Comparison of ENCODE assay signal across 8 mouse cellular contexts in genomic region chr17:33781124-33781977, GRCm38 (mm10). TPM values are rescaled to one million over a fixed set of nuclear protein-coding genes. Genes with fewer than 3 reads are reported as not detected.
DNase-seq lines count a peak whose midpoint lies in the region; ATAC-seq and TF ChIP-seq lines count a peak whose summit lies in the region.

Gene Angptl4, minus strand, starts transcription at chr17:33781830.

- peak within 1 kb of the TSS; percentile 52 for H3K27ac ChIP-seq in hindbrain, embryonic 16.5 days (ENCODE audit: low read depth, low read length)
- H3K27ac ChIP-seq in left cerebral cortex, adult 2 months: peak within 1 kb of the TSS; percentile 78

- no peaks in the 10 kb centered on the region for H3K27me3 ChIP-seq in hindbrain, embryonic 16.5 days (replicated peaks; ENCODE audit: control insufficient read depth, insufficient read depth, low read length)
- peaks cover 20% of the 10 kb centered on the region for H3K27me3 ChIP-seq in megakaryocyte, embryonic 14.5 days (replicated peaks)

- peaks cover 16% of the 10 kb centered on the region for H3K4me1 ChIP-seq in hindbrain, embryonic 16.5 days (ENCODE audit: control insufficient read depth, insufficient read depth, low read depth, low read length)
- peaks cover 46% of the 10 kb centered on the region for H3K4me1 ChIP-seq in megakaryocyte, embryonic 14.5 days

- H3K36me3 ChIP-seq in hindbrain, embryonic 16.5 days (ENCODE audit: control insufficient read depth, insufficient read depth, low read length): no peaks in the 10 kb centered on the region
- H3K36me3 ChIP-seq in megakaryocyte, embryonic 14.5 days (replicated peaks; ENCODE audit: low read length): peaks cover 24% of the 10 kb centered on the region

- H3K4me3 ChIP-seq in hindbrain, embryonic 16.5 days (ENCODE audit: low read length): peak within 1 kb of the TSS; percentile 45
- H3K4me3 ChIP-seq in left cerebral cortex, adult 2 months: peak within 1 kb of the TSS; percentile 50
- H3K4me3 ChIP-seq in megakaryocyte, embryonic 14.5 days (replicated peaks): peak within 1 kb of the TSS; percentile 91

- no peaks in the 10 kb centered on the region for H3K9me3 ChIP-seq in hindbrain, embryonic 16.5 days (ENCODE audit: control insufficient read depth, low read length)
- no peaks in the 10 kb centered on the region for H3K9me3 ChIP-seq in megakaryocyte, embryonic 14.5 days

- H3K4me2 ChIP-seq in hindbrain, embryonic 16.5 days (ENCODE audit: low read length): peak within 1 kb of the TSS; percentile 76

- DNase-seq in NIH3T3 (ENCODE audit: low read depth): peak; percentile 92
- peak; percentile 22 to 23 for DNase-seq in cerebellum, postnatal 14 days
- peak; percentile 53 to 72 for DNase-seq in gastrocnemius, adult 8-10 months (ENCODE audit: low spot score in 2 of 2)
- DNase-seq in left cerebral cortex, adult 2 months (ENCODE audit: extremely low spot score in 1 of 2, low spot score in 2 of 2): peak; percentile 41 to 52
- DNase-seq in right cerebral cortex, postnatal 25 days: peak; percentile 51
- DNase-seq in yolk sac, embryonic 10.5 days (ENCODE audit: low spot score): peak; percentile 74

- WGBS in hindbrain, embryonic 16.5 days: 1% methylated on average over 47 of the region's 50 CpGs

- intact Hi-C loops in left cerebral cortex, adult 2 months (cut with DNase I): no loop called here

- peak within 1 kb of the TSS; percentile 61 for H3K9ac ChIP-seq in hindbrain, embryonic 16.5 days (ENCODE audit: low read depth, low read length)

- peak; percentile 87 for ATAC-seq in hindbrain, embryonic 16.5 days

- TF ChIP-seq CTCF in left cerebral cortex, adult 2 months (IDR thresholded peaks at IDR 0.05): no peak; the same call in none of the 2 replicates

RNA-seq across cellular contexts. Expression of gene Angptl4, which starts in this region (rescaled TPM):
- 1 to 10 TPM in 3 of 4 experiments, under 1 TPM in 1; 0.41 to 5.5 (median 3.0) TPM for total RNA-seq in gastrocnemius, adult 8-10 months (2022)
- 26.6 and 29.0 TPM in 2 replicates for polyA plus RNA-seq in hindbrain, embryonic 16.5 days (2015; fragmentation: Nextera tagmentation; extraction: Ambion mirVana)
- 1 to 10 TPM; 3.4 to 4.3 TPM for total RNA-seq in left cerebral cortex, adult 2 months (2021)
- polyA plus RNA-seq in megakaryocyte, embryonic 14.5 days (2012; ENCODE audit: insufficient read depth, low replicate concordance): 0.59 and 1.5 TPM in 2 replicates

Comparison
In these comparisons a context has a peak if more than half of its experiments do, and no peak if none do; other contexts are left out.
1. Peak in every context shown above with its lines: DNase-seq, ATAC-seq, H3K4me3 ChIP-seq and H3K27ac ChIP-seq.
2. RNA of gene Angptl4 (polyA plus RNA-seq): 26.6 to 29.0 TPM in hindbrain, embryonic 16.5 days; 0.59 to 1.5 TPM in megakaryocyte, embryonic 14.5 days; every median in the first group is over 10 times any median in the second.
3. DNase-seq: peak in every context shown above with its lines; median percentile 92 in NIH3T3; 74 in yolk sac, embryonic 10.5 days; 62 in gastrocnemius, adult 8-10 months; 51 in right cerebral cortex, postnatal 25 days; 46 in left cerebral cortex, adult 2 months; 22 in cerebellum, postnatal 14 days.